Mouse (Mus musculus) cortical plate, adult 2 months (tissue): ENCODE data around the gene Srgap1.

ENCODE experiments used
- CTCF ChIP-seq: fragments of 200-500 bp; IDR thresholded peaks from 2 replicates; pipeline ENCODE4 v1.5.1; 2011; ENCODE audit warnings: mild to moderate bottlenecking, control low read depth, low read length; ENCODE audit not compliant: insufficient read depth; ENCODE audit errors: extremely low read depth
- POLR2A ChIP-seq: fragments of 200-500 bp; IDR thresholded peaks from 2 replicates; pipeline ENCODE4 v1.6.1; 2011; ENCODE audit warnings: mild to moderate bottlenecking, low read length, control low read depth; ENCODE audit not compliant: insufficient read depth; ENCODE audit errors: extremely low read depth

DNA sequence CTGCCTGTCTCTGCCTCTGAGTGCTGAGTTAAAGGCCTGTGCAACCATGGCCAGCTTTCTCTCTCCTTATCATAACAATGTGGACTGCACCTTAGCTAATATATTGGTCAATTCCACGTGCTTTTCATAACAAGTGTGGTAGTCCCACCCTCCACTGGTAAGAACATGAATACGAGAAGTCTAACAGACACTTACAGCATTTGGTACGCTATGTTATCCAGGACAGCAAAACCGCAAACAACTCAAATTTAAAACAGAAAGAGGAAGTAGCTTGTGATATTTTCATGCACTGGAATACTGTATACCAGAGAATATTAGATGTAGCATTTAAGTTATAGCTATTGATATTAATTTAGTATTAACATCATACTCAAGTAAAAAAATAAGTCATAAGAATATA lies 7.5 kb downstream of the Srgap1 start:
- TF ChIP-seq CTCF, result no peak
- no peak for TF ChIP-seq POLR2A
